Mouse (Mus musculus) c-Kit-positive CD71-negative TER-119-negative erythroid progenitor cells, embryonic 14.5 days (primary cell): ENCODE results near the gene Rasgrp3.
A peak's percentile ranks its signal among the peaks of the same experiment; 100 is the strongest.

Experiments
- DNase-seq: peaks from one replicate; pipeline ENCODE4 v3.0.0-alpha.2; 2013; ENCODE audit warnings: low read depth

Rasgrp3 gene

GRCm38 (mm10) chr17:75539841-75540240 lies 104.1 kb downstream of the Rasgrp3 start:
- DNase-seq, result no peak

DNA sequence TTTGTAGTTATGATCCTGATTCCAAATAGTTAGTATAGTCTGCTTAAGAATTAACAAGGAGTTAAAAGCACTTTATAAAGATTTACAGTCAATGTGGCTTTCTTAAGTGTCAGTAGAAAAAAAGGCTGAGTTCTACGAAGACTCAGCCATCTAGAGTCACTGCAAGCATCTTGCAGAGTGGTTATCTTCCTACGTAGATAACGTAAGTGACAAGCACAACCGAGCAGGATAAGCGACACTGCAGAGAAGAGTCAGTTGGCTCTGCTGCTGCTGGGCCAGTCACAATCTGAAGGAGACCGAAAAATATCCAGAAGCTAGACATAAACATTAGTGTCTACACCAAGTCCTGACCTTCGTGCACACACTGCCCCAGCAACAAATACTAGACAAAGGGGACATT lies 107.7 kb downstream of the Rasgrp3 start:
- no peak for DNase-seq

- no peak for DNase-seq
Measured at GRCm38 (mm10) chr17:75544262-75544661, 108.6 kb downstream of the Rasgrp3 start.

DNA sequence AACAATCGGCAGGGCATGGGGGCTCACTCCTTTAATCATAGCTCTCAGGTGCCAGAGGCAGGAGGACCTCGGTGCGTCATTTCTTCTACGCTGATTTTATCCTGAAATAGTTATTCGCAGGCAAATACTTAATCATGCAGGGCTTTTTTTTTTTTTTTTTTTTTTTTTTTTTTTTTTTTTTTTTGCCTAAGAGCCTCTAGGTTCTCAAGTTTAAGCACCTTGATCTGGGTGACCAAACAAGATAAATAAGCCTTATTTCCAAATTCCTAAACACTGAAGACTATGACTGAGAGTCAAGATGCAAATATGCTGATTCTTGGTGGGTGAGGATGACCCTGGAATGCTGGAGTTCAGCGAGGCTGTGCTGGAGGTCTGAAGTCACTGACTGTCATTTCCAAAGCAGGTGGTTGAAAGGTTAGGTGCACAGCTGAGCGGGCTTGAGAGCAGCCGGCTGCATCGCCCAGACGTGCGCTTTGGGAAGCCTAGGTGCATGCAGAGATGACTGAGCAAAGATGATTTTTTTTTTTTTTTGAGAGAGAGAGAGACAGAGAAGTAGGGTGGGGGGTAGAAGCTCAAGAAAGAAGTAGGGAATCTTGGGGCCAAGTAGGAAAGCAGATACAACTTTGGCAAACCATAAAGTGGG lies 115.2 kb downstream of the Rasgrp3 start:
- DNase-seq, result no peak

DNA sequence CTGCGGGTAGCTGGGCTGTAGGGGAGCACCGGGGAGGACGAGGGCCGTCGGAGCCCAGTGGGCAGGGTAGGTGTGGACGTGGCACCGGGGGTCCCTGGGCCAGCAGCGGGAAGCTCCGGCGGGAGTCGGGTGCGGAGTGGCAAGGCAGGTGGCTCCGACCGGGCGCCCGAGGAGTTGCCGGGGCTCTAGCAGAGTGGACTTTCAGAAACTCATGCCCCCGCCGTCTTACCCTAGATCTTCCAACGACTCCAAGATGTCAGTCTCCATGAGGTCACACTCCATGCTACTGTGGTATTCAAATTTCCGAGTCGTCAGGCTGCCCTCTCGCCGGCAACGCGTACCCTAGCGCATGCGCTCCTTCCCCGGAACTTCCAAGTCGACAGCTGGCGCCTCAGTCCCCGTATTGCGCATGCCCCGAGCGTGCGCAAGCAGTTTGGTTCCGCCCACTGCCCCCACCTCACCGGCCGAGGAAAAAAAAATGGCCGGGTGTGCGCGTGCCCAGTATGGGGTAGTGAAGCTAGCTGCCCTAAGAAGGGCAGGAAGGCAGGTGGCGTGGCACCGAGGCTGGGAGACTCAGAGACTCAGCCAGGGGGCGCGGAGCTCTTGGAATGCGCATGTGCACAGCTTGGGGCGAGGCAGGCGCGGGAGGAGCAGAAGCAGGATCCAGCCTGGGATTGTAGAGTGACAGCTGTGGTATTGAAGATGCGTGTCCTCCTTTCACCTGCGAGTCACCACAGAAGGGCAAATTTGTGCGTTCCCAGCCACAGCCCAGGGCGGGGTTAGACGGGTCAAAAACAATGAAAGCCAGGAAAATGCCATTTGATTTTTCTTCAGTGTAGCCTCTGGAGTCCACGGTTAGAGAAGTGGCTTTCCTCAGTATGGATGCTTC lies 116.1 kb downstream of the Rasgrp3 start, which contains the start of gene Fam98a:
Gene Fam98a, minus strand, starts transcription at position 435 of the 889 bp plus-strand sequence.
- DNase-seq, result peak; percentile 99

- DNase-seq, result no peak
Measured at GRCm38 (mm10) chr17:75557031-75557430, 121.3 kb downstream of the Rasgrp3 start.

GRCm38 (mm10) chr17:75558041-75558440 lies 122.3 kb downstream of the Rasgrp3 start:
- DNase-seq, result no peak

DNA sequence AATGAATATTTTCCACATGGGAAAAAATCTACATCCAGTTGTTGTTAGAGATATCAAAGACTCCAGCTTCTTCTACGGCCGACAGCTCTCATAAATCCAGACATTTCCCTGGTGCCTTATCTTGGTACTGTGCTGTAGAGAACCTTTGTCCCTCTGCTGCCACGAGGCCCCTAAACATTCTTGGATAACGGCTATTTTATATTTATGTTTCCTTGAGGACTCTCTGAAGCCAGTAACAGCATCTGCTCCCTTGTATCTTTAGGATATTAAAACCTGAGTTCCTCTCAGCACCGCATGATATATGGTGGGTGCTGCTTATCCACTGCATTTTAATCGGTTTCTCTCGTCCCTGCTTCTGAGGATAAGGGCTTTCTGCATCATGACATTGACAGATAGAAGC lies 139.9 kb downstream of the Rasgrp3 start:
- no peak for DNase-seq
